Mouse (Mus musculus) heart, postnatal 10 days (tissue): ENCODE results near the gene Ranbp17. TPM values are rescaled to one million over a fixed set of nuclear protein-coding genes. Genes with fewer than 3 reads are reported as not detected.

Source experiments
- total RNA-seq, 2 experiments: library from RNA; stranded (reverse); gene quantifications; 2 replicates each; pipeline ENCODE4 v1.2.3; 2021

Gene Ranbp17
- total RNA-seq, 2 experiments from 2014 or later, result 3.4 to 4.0 TPM

Other genes with a start within 250 kb of the Ranbp17 start
- gene Gm12117, start 237.0 kb downstream of the Ranbp17 start, total RNA-seq, result not detected
- not detected for gene Gabrp, start 65.2 kb upstream of the Ranbp17 start, total RNA-seq
- not detected for gene D130052B06Rik, start 85.6 kb upstream of the Ranbp17 start, total RNA-seq